Mouse (Mus musculus) cortical plate, adult 2 months (tissue): Measurements from ENCODE around the gene Hist1h2ba. TPM values are rescaled to one million over a fixed set of nuclear protein-coding genes. Genes with fewer than 3 reads are reported as not detected.

Experiments
- H3K27ac ChIP-seq: fragments of 200-500 bp; 2 replicates; pipeline ENCODE4 v1.5.1; 2012; ENCODE audit warnings: low read length, control low read depth, inconsistent platforms; ENCODE audit not compliant: insufficient read depth
- H3K4me1 ChIP-seq: fragments of 200-500 bp; 2 replicates; pipeline ENCODE4 v1.6.1; 2011; ENCODE audit warnings: low read length; ENCODE audit not compliant: control insufficient read depth, insufficient read depth
- H3K4me3 ChIP-seq: fragments of 200-500 bp; 2 replicates; pipeline ENCODE4 v1.5.1; 2011; ENCODE audit warnings: mild to moderate bottlenecking, low read length, control low read depth; ENCODE audit not compliant: insufficient read depth
- CTCF ChIP-seq: fragments of 200-500 bp; IDR thresholded peaks from 2 replicates; pipeline ENCODE4 v1.5.1; 2011; ENCODE audit warnings: mild to moderate bottlenecking, control low read depth, low read length; ENCODE audit not compliant: insufficient read depth; ENCODE audit errors: extremely low read depth
- POLR2A ChIP-seq: fragments of 200-500 bp; IDR thresholded peaks from 2 replicates; pipeline ENCODE4 v1.6.1; 2011; ENCODE audit warnings: mild to moderate bottlenecking, low read length, control low read depth; ENCODE audit not compliant: insufficient read depth; ENCODE audit errors: extremely low read depth
- polyA plus RNA-seq: library from polyadenylated mRNA; depleted of rRNA; stranded (reverse); fragments of >200 nt; gene quantifications from 2 replicates; pipeline ENCODE4 v1.2.3, GENCODE M21; 2012; rRNA removed

Hist1h2ba gene
- polyA plus RNA-seq, result not detected in 2 replicates

- TF ChIP-seq CTCF (no peak), POLR2A (no peak)
- H3K4me3 ChIP-seq, result no peak within 1 kb of the TSS
- no peaks in the 10 kb centered on the region for H3K4me1 ChIP-seq
- H3K27ac ChIP-seq, result no peak within 1 kb of the TSS
Observed at GRCm38 (mm10) chr13:23933421-23934210, at the start of gene Hist1h2ba. TSS of gene Hist1h2ba (minus strand) at chr13:23934156.

DNA sequence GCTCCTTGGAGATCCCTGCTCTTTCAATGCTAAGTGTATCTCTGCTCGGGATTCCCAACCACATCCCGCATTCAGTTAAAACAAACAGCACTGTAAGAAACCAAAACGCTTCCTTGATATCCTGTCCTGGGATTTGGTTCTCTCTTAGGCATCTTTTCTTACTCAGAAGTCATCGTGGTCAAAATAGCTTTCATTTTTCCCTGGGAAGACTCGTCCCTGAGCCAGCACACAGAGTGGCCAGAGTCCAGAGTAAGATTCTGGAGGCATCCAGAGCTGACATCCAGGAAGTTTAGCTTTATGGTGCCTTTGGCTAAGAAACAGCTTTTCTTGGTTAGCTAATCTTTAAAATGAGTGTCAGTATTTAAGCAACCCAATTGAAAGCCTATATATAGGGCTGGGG lies 38.3 kb upstream of the Hist1h2ba start:
- no peak overlapping the region for H3K27ac ChIP-seq

DNA sequence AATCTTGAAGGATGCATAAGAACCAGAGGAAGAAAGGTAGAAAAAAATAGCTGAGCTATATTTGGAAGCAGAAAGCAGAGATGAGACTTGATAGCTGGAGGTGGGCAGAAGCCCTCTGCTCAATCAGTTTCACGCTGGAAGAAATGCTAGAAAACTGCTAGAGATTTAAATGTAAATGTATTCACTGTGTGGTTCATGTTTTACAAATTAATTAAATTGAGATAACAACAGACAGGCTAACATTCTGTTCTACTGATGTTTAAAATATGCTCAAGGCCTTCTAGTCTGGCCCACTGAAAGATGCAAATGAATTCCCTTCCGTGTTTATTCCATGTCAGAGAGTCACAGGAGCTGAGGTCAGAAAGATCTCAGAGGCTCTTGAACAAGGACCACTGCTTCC lies 37.9 kb upstream of the Hist1h2ba start:
- H3K4me3 ChIP-seq, result no peak overlapping the region
- H3K4me1 ChIP-seq, result no peaks in the 10 kb centered on the region
- TF ChIP-seq POLR2A (no peak), CTCF (no peak)
- no peak overlapping the region for H3K27ac ChIP-seq

More for the DNA sequence above, 38.3 kb upstream of the Hist1h2ba start:
- no peak overlapping the region for H3K4me3 ChIP-seq
- H3K4me1 ChIP-seq, result no peaks in the 10 kb centered on the region
- TF ChIP-seq CTCF (no peak), POLR2A (no peak)

- no peaks in the 10 kb centered on the region; the same call in 1 of the 2 replicates for H3K4me1 ChIP-seq
- TF ChIP-seq CTCF (no peak), POLR2A (no peak)
- H3K4me3 ChIP-seq, result no peak overlapping the region
- no peak overlapping the region for H3K27ac ChIP-seq
Observed at GRCm38 (mm10) chr13:23964909-23965308, 31.0 kb upstream of the Hist1h2ba start.

GRCm38 (mm10) chr13:23959776-23960175 lies 25.8 kb upstream of the Hist1h2ba start:
- no peak overlapping the region for H3K4me3 ChIP-seq
- no peak overlapping the region for H3K27ac ChIP-seq
- TF ChIP-seq CTCF (no peak), POLR2A (no peak)
- H3K4me1 ChIP-seq, result no peaks in the 10 kb centered on the region

GRCm38 (mm10) chr13:23950928-23951327 lies 17.0 kb upstream of the Hist1h2ba start:
- no peak overlapping the region for H3K4me3 ChIP-seq
- H3K27ac ChIP-seq, result no peak overlapping the region
- TF ChIP-seq POLR2A (no peak), CTCF (0 out of 2 replicates have a peak, but pooled peaks have one; percentile 17)
- H3K4me1 ChIP-seq, result no peaks in the 10 kb centered on the region

GRCm38 (mm10) chr13:23949484-23950246 lies 15.7 kb upstream of the Hist1h2ba start:
- H3K27ac ChIP-seq, result no peak overlapping the region
- TF ChIP-seq POLR2A, result no peak
- TF ChIP-seq CTCF, result no peak
- H3K4me3 ChIP-seq, result no peak overlapping the region
- no peaks in the 10 kb centered on the region for H3K4me1 ChIP-seq

- TF ChIP-seq CTCF (no peak), POLR2A (no peak)
- H3K4me3 ChIP-seq, result no peak overlapping the region
- no peaks in the 10 kb centered on the region for H3K4me1 ChIP-seq
- H3K27ac ChIP-seq, result no peak overlapping the region
Observed at GRCm38 (mm10) chr13:23946254-23946653, 12.3 kb upstream of the Hist1h2ba start.

- TF ChIP-seq CTCF, result peak; percentile 31; the same call in 1 of the 2 replicates
- TF ChIP-seq POLR2A, result no peak
- Histone ChIP-seq H3K27ac (no peak overlapping the region), H3K4me3 (no peak overlapping the region), H3K4me1 (no peaks in the 10 kb centered on the region)
Observed at GRCm38 (mm10) chr13:23942861-23943260, 8.9 kb upstream of the Hist1h2ba start.
